Mouse (Mus musculus) thymus, adult 2 months (tissue): Measurements from ENCODE around the gene Dock3.

Source experiments
- CTCF ChIP-seq: fragments of 200-500 bp; IDR thresholded peaks from 2 replicates; pipeline ENCODE4 v1.5.1; 2012; ENCODE audit warnings: mild to moderate bottlenecking, control low read depth, low read length, moderate library complexity, borderline replicate concordance; ENCODE audit not compliant: control insufficient read depth, poor library complexity, insufficient read depth; ENCODE audit errors: extremely low read depth
- POLR2A ChIP-seq: fragments of 200-500 bp; IDR thresholded peaks from 2 replicates; pipeline ENCODE4 v1.6.1; 2012; ENCODE audit warnings: mild to moderate bottlenecking, low read length, control low read depth, moderate library complexity; ENCODE audit not compliant: control insufficient read depth, poor library complexity, insufficient read depth; ENCODE audit errors: extremely low read depth

DNA sequence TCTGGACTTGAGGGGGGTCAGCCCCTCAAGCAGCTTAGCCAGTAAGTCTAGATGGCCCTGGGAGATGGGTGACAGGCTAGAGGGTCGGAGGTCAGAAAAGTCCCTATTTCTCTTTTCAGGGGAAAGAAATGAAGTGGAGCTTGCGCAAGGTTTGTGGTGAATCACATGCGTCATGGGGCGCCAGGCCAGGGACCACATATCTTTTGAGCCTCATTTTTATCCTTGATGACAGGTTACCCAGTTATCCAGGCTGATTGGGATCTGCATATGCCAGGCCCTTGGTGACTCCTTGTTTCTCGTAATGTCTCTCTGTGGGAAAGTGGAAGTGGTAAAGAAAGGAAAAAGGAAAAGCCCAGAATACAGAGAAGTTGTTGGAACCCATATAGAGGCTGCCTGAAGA is 32.2 kb upstream of the Dock3 start:
- TF ChIP-seq POLR2A (no peak), CTCF (no peak)
